Mouse (Mus musculus) adrenal gland, adult 2 months (tissue): Measurements from ENCODE around the gene Kif26b. TPM values are rescaled to one million over a fixed set of nuclear protein-coding genes. Genes with fewer than 3 reads are reported as not detected.

ENCODE experiments used
- DNase-seq: peaks from one replicate; pipeline ENCODE4 v3.0.0; 2021
- polyA plus RNA-seq: library from polyadenylated mRNA; depleted of rRNA; stranded (reverse); fragments of >200 nt; gene quantifications from 2 replicates; pipeline ENCODE4 v1.2.3, GENCODE M21; 2012
- total RNA-seq, 2 experiments: library from RNA; stranded (reverse); gene quantifications; 2 replicates each; pipeline ENCODE4 v1.2.3; 2021

Gene Kif26b
- total and polyA plus RNA-seq, 3 experiments: 0.18 to 1.9 (median 1.6) TPM

GRCm38 (mm10) chr1:178716411-178716810 is 187.5 kb downstream of the Kif26b start:
- DNase-seq: no peak

GRCm38 (mm10) chr1:178720821-178721220 is 191.9 kb downstream of the Kif26b start:
- no peak for DNase-seq

GRCm38 (mm10) chr1:178722793-178723192 is 193.9 kb downstream of the Kif26b start:
- DNase-seq: no peak

GRCm38 (mm10) chr1:178725536-178725935 is 196.6 kb downstream of the Kif26b start:
- DNase-seq: no peak

- no peak for DNase-seq
These were observed 199.3 kb downstream of the Kif26b start for GRCm38 (mm10) chr1:178728256-178728655.

GRCm38 (mm10) chr1:178730271-178730670 is 201.3 kb downstream of the Kif26b start:
- no peak for DNase-seq

GRCm38 (mm10) chr1:178733035-178733434 is 204.1 kb downstream of the Kif26b start:
- no peak for DNase-seq

GRCm38 (mm10) chr1:178734576-178734975 is 205.7 kb downstream of the Kif26b start:
- DNase-seq: no peak

GRCm38 (mm10) chr1:178736931-178737330 is 208.0 kb downstream of the Kif26b start:
- DNase-seq: no peak

GRCm38 (mm10) chr1:178743820-178744219 is 214.9 kb downstream of the Kif26b start:
- DNase-seq: no peak

GRCm38 (mm10) chr1:178744526-178744925 is 215.6 kb downstream of the Kif26b start:
- DNase-seq: no peak

- DNase-seq: no peak
These were observed 216.0 kb downstream of the Kif26b start for GRCm38 (mm10) chr1:178744961-178745360.

- no peak for DNase-seq
These were observed 216.5 kb downstream of the Kif26b start for GRCm38 (mm10) chr1:178745471-178745870.

GRCm38 (mm10) chr1:178747279-178748221 is 218.6 kb downstream of the Kif26b start:
- DNase-seq: no peak

- DNase-seq: no peak
These were observed 219.3 kb downstream of the Kif26b start for GRCm38 (mm10) chr1:178748222-178748600.

- no peak for DNase-seq
These were observed 219.7 kb downstream of the Kif26b start for GRCm38 (mm10) chr1:178748617-178749016.

GRCm38 (mm10) chr1:178749786-178750185 is 220.9 kb downstream of the Kif26b start:
- no peak for DNase-seq

GRCm38 (mm10) chr1:178758441-178758840 is 229.5 kb downstream of the Kif26b start:
- no peak for DNase-seq

- no peak for DNase-seq
These were observed 233.3 kb downstream of the Kif26b start for GRCm38 (mm10) chr1:178762125-178762741.

- DNase-seq: no peak
These were observed 236.0 kb downstream of the Kif26b start for GRCm38 (mm10) chr1:178764914-178765313.

GRCm38 (mm10) chr1:178765650-178766049 is 236.7 kb downstream of the Kif26b start:
- no peak for DNase-seq

GRCm38 (mm10) chr1:178768976-178769375 is 240.1 kb downstream of the Kif26b start:
- DNase-seq: no peak

GRCm38 (mm10) chr1:178769988-178770387 is 241.1 kb downstream of the Kif26b start:
- DNase-seq: no peak
